Mouse (Mus musculus) cerebellum, adult 2 months (tissue): ENCODE data around the gene Klre1. TPM values are rescaled to one million over a fixed set of nuclear protein-coding genes. Genes with fewer than 3 reads are reported as not detected.

Source experiments
- DNase-seq, 2 experiments: peaks; one replicate each; pipeline ENCODE4 v3.0.0; 2021
- H3K27ac ChIP-seq: fragments of 200-500 bp; 2 replicates; pipeline ENCODE4 v1.5.1; 2012; ENCODE audit warnings: low read length, control low read depth, inconsistent platforms; ENCODE audit not compliant: insufficient read depth
- H3K27me3 ChIP-seq: fragments of 200-500 bp; 2 replicates; pipeline ENCODE4 v1.6.1; 2012; ENCODE audit warnings: inconsistent platforms, mild to moderate bottlenecking, low read length, moderate library complexity; ENCODE audit not compliant: control insufficient read depth, insufficient read depth
- H3K4me1 ChIP-seq: fragments of 200-500 bp; 2 replicates; pipeline ENCODE4 v1.6.1; 2011; ENCODE audit warnings: low read length; ENCODE audit not compliant: control insufficient read depth, insufficient read depth
- H3K4me3 ChIP-seq: fragments of 200-500 bp; replicated peaks from 2 replicates; pipeline ENCODE3; 2011; ENCODE audit warnings: mild to moderate bottlenecking, low read depth, low read length, control low read depth; ENCODE audit not compliant: insufficient read depth
- CTCF ChIP-seq: fragments of 200-500 bp; IDR thresholded peaks from 2 replicates; pipeline ENCODE4 v1.5.1; 2011; ENCODE audit warnings: low read depth, mild to moderate bottlenecking, control low read depth, low read length, moderate library complexity, borderline replicate concordance; ENCODE audit not compliant: insufficient read depth
- POLR2A ChIP-seq: fragments of 200-500 bp; IDR thresholded peaks from 2 replicates; pipeline ENCODE4 v1.6.1; 2011; ENCODE audit warnings: low read length, control low read depth, borderline replicate concordance; ENCODE audit not compliant: insufficient read depth
- WGBS: fragments of 180-500 bp; shearing (Covaris S2); methylation state at CpG from one replicate; pipeline ENCODE4 v1.1.7; 2018; 5-methylcytosine and 5-hydroxymethylcytosine counted together
- polyA plus RNA-seq: library from polyadenylated mRNA; depleted of rRNA; stranded (reverse); fragments of >200 nt; gene quantifications from 2 replicates; pipeline ENCODE4 v1.2.3, GENCODE M21; 2012

Klre1 gene
- polyA plus RNA-seq, 1 experiment, result not detected

DNA sequence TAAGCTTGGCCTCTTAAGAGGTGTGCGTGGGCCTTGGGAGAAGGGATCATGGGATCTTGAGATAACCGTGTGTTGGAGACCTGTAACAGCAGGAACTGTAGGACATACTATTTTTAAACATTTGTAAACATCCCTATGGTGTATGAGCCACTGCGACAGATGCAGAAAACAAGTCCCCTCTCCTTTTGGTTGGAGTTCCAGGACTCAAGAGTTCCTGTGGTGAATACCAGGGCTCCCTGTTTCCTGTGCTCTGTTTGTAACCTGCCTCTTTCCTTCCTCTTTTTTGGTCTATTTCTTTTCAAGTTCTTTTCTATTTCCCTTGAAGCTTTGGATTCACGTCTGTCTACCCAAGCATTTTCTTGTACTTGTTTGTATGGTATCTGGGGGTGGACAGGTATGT is 42.0 kb upstream of the Klre1 start:
- Histone ChIP-seq H3K4me1 (peaks cover 5% of the 10 kb centered on the region), H3K27ac (no peak overlapping the region), H3K27me3 (no peaks in the 10 kb centered on the region), H3K4me3 (peak overlapping the region; percentile 7)
- TF ChIP-seq POLR2A (no peak), CTCF (no peak)
- no peak for DNase-seq
- 52% methylated on average over 4 of the region's 4 CpGs for WGBS

DNA sequence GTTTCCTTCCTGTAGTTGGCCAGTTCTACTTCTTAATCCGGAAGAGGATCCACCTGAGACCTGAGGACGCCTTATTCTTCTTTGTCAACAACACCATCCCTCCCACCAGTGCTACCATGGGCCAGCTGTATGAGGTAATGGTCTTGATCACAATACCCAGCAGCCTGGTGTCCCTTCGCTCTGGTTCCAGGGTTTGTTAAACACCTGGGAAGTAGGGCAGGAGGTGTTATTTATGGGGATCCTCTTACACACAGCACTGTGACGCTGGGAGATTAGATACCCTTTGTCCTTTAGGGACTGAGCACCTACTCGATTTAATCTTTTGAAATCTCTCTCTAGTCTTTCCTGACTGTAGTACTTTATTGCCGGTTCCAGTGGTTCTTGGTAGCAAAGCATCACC is 39.1 kb upstream of the Klre1 start:
- no peak for TF ChIP-seq POLR2A
- TF ChIP-seq CTCF, result no peak
- Histone ChIP-seq H3K4me1 (no peaks in the 10 kb centered on the region; the same call in none of the 2 replicates), H3K27ac (no peak overlapping the region), H3K27me3 (no peaks in the 10 kb centered on the region), H3K4me3 (no peak overlapping the region)
- 91% methylated on average over 6 of the region's 6 CpGs for WGBS
- no peak for DNase-seq

GRCm38 (mm10) chr6:129541931-129542330 is 35.8 kb upstream of the Klre1 start:
- TF ChIP-seq POLR2A (no peak), CTCF (no peak)
- DNase-seq, result no peak
- Histone ChIP-seq H3K4me1 (no peaks in the 10 kb centered on the region; the same call in none of the 2 replicates), H3K27me3 (no peaks in the 10 kb centered on the region), H3K27ac (no peak overlapping the region), H3K4me3 (no peak overlapping the region)
- WGBS, result 43% methylated on average over 9 of the region's 9 CpGs

DNA sequence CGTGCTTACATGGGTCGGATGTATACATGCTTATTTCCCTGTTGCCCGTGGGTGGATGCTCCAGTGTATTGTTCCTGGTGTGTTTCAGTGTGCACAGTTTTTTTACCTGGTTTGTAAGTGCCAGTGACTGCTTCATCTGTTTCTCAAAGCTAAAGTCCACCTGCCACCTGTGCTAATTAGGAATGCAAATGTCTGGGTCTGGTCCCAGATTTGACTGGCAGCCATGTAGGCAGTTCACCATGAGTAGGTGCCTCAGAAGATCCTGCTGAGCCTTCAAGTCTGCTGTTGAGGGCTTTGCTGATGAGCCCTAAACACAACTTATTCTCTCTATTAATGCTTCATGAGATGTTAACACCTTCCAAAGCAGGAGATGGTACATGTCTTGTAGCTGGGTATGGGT is 35.2 kb upstream of the Klre1 start:
- Histone ChIP-seq H3K4me1 (no peaks in the 10 kb centered on the region; the same call in none of the 2 replicates), H3K4me3 (no peak overlapping the region), H3K27me3 (no peaks in the 10 kb centered on the region), H3K27ac (no peak overlapping the region)
- no peak for DNase-seq
- 64% methylated on average over 3 of the region's 3 CpGs for WGBS
- no peak for TF ChIP-seq POLR2A
- no peak for TF ChIP-seq CTCF

DNA sequence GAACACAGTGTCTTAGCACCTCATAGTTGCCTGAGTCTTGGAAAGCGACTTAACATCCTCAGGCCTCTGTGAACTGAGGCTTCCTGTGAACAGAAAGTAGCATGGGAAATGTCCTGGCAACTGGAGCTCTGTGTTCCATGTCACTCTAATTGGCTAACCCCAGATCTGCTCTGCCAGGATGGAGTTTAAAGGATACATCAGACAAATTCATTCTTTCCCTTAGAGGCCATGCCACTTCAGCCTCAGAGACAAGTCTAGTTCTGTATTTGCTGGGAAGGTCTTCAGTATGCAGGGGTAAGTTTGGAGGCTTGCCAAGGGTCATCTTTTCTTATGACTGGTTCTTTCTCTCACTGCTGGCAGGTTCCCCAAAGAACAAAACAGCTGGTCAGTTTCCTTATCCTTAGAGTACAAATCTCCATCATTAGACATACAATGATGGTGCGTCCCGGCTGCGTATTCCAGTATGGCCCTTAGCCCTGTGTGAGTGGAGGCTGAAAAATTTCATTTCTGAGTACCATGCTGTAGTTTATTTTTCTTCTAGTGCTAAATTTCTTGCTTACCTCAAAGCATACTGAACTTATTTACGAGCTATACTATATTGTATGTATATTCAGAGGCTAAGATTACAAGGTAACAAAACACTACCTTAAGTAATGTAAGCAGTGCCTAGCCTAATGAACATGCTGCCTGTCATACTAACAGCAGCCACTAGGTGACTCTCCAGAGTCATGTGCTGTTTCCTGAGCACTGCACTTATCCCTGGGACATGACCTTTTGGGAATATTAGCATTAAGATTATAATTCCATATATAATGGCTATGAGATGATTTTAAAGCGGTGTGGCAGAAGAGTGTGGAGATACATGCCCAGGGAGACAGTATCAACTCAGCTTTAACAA is 33.7 kb upstream of the Klre1 start:
- DNase-seq, result peak; percentile 64 to 68
- TF ChIP-seq POLR2A, result 0 out of 2 replicates have a peak, but pooled peaks have one; percentile 17
- TF ChIP-seq CTCF, result peak; percentile 76
- H3K4me1 ChIP-seq, result no peaks in the 10 kb centered on the region; the same call in 1 of the 2 replicates
- H3K27ac ChIP-seq, result no peak overlapping the region
- H3K4me3 ChIP-seq, result no peak overlapping the region
- H3K27me3 ChIP-seq, result no peaks in the 10 kb centered on the region
- whole genome bisulfite sequencing, result 54% methylated on average over 6 of the region's 6 CpGs

- DNase-seq, result no peak
- Histone ChIP-seq H3K27me3 (no peaks in the 10 kb centered on the region), H3K4me3 (no peak overlapping the region), H3K27ac (no peak overlapping the region), H3K4me1 (no peaks in the 10 kb centered on the region)
- TF ChIP-seq CTCF (no peak), POLR2A (no peak)
- WGBS, result 79% methylated on average over 2 of the region's 2 CpGs
These were observed 30.4 kb upstream of the Klre1 start for GRCm38 (mm10) chr6:129547277-129547676.

GRCm38 (mm10) chr6:129548009-129548408 is 29.7 kb upstream of the Klre1 start:
- 66% methylated on average over 3 of the region's 3 CpGs for WGBS
- no peak overlapping the region for H3K4me3 ChIP-seq
- no peak for DNase-seq

More at GRCm38 (mm10) chr6:129548009-129548408, 29.7 kb upstream of the Klre1 start:
- no peak overlapping the region for H3K27ac ChIP-seq
- TF ChIP-seq CTCF (no peak), POLR2A (no peak)
- H3K27me3 ChIP-seq, result no peaks in the 10 kb centered on the region
- no peaks in the 10 kb centered on the region for H3K4me1 ChIP-seq
